Mouse (Mus musculus): ENCODE results near the gene Fars2.
"Not testable (repeated sequence)": the region's sequence is repeated elsewhere in the genome, so short reads cannot be mapped to it uniquely, and the experiment has no call there.

The Fars2 gene

GRCm38 (mm10) chr13:36140247-36141016, 23.2 kb downstream of the Fars2 start:
- DNase-seq (ENCODE audit: low read depth) = no peak

GRCm38 (mm10) chr13:36145601-36146000, 28.4 kb downstream of the Fars2 start:
- no peak for DNase-seq (ENCODE audit: low read depth)

GRCm38 (mm10) chr13:36149175-36149939, 32.1 kb downstream of the Fars2 start:
- no peak for DNase-seq (ENCODE audit: low read depth)

- DNase-seq (ENCODE audit: low read depth) = no peak
These were observed 33.1 kb downstream of the Fars2 start for GRCm38 (mm10) chr13:36150272-36150671.

- DNase-seq (ENCODE audit: low read depth) = no peak
These were observed 35.7 kb downstream of the Fars2 start for GRCm38 (mm10) chr13:36152728-36153498.

- no peak for DNase-seq (ENCODE audit: low read depth)
These were observed 39.2 kb downstream of the Fars2 start for GRCm38 (mm10) chr13:36156340-36156931.

- no peak for DNase-seq (ENCODE audit: low read depth)
These were observed 46.2 kb downstream of the Fars2 start for GRCm38 (mm10) chr13:36163411-36163810.

- no peak for DNase-seq (ENCODE audit: low read depth)
These were observed 46.7 kb downstream of the Fars2 start for GRCm38 (mm10) chr13:36163898-36164297.

GRCm38 (mm10) chr13:36172981-36173380, 55.8 kb downstream of the Fars2 start:
- DNase-seq (ENCODE audit: low read depth) = not testable (repeated sequence)

- DNase-seq (ENCODE audit: low read depth) = no peak
These were observed 56.9 kb downstream of the Fars2 start for GRCm38 (mm10) chr13:36174101-36174500.

- DNase-seq (ENCODE audit: low read depth) = no peak
These were observed 57.6 kb downstream of the Fars2 start for GRCm38 (mm10) chr13:36174772-36175171.

GRCm38 (mm10) chr13:36181231-36181630, 64.0 kb downstream of the Fars2 start:
- DNase-seq (ENCODE audit: low read depth) = no peak

- DNase-seq (ENCODE audit: low read depth) = no peak
These were observed 73.4 kb downstream of the Fars2 start for GRCm38 (mm10) chr13:36190577-36190976.

GRCm38 (mm10) chr13:36193484-36194113, 76.4 kb downstream of the Fars2 start:
- no peak for DNase-seq (ENCODE audit: low read depth)

GRCm38 (mm10) chr13:36199288-36199687, 82.1 kb downstream of the Fars2 start:
- no peak for DNase-seq (ENCODE audit: low read depth)

- peak; percentile 28 for DNase-seq (ENCODE audit: low read depth)
These were observed 83.2 kb downstream of the Fars2 start for GRCm38 (mm10) chr13:36200453-36200852.

- DNase-seq (ENCODE audit: low read depth) = no peak
These were observed 85.3 kb downstream of the Fars2 start for GRCm38 (mm10) chr13:36202496-36202895.

GRCm38 (mm10) chr13:36203014-36203413, 85.8 kb downstream of the Fars2 start:
- peak; percentile 60 for DNase-seq (ENCODE audit: low read depth)

GRCm38 (mm10) chr13:36204320-36204719, 87.1 kb downstream of the Fars2 start:
- no peak for DNase-seq (ENCODE audit: low read depth)

- DNase-seq (ENCODE audit: low read depth) = no peak
These were observed 93.8 kb downstream of the Fars2 start for GRCm38 (mm10) chr13:36210965-36211364.

- no peak for DNase-seq (ENCODE audit: low read depth)
These were observed 96.8 kb downstream of the Fars2 start for GRCm38 (mm10) chr13:36214056-36214455.

GRCm38 (mm10) chr13:36216005-36216404, 98.8 kb downstream of the Fars2 start:
- DNase-seq (ENCODE audit: low read depth) = no peak
